Mouse (Mus musculus): Measurements from ENCODE around the gene Phgr1.
A peak's percentile ranks its signal among the peaks of the same experiment; 100 is the strongest.

Gene Phgr1

GRCm38 (mm10) chr2:118772158-118772874, at the start of gene Phgr1:
Gene Phgr1, plus strand, starts transcription at chr2:118772769.
- no peak for DNase-seq (ENCODE audit: low read depth)

- DNase-seq (ENCODE audit: low read depth) = no peak
Observed at GRCm38 (mm10) chr2:118723693-118724486, 48.7 kb upstream of the Phgr1 start.

- no peak for DNase-seq (ENCODE audit: low read depth)
Observed at GRCm38 (mm10) chr2:118725511-118725910, 47.1 kb upstream of the Phgr1 start.

GRCm38 (mm10) chr2:118726873-118727272, 45.7 kb upstream of the Phgr1 start:
- DNase-seq (ENCODE audit: low read depth) = peak; percentile 16

- DNase-seq (ENCODE audit: low read depth) = no peak
Observed at GRCm38 (mm10) chr2:118727911-118728310, 44.7 kb upstream of the Phgr1 start.

DNA sequence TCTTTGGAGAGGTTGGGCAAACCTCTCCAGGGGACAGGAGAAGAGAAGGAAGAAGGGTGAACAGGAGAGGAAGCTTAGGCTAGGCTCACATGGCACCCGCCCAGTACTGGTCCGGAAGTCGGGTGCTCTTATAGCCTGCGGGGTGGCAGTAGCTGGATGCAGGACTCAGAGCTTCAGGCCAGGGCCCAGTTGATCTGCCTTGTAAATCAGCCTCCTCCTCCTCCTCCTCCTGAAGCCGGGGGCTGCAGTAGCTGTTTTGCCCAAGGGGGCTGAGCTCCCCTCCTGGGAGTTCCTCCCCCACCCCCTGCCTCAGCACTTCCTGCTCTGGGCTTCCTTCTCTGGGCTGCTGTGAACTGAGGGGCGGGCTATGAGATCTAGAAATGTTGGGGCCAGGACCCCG, 44.2 kb upstream of the Phgr1 start, which contains the start of gene Plcb2:
Gene Plcb2, minus strand, starts transcription at position 102 of the 400 bp plus-strand sequence.
- DNase-seq (ENCODE audit: low read depth) = peak; percentile 70

GRCm38 (mm10) chr2:118729194-118729593, 43.4 kb upstream of the Phgr1 start:
- no peak for DNase-seq (ENCODE audit: low read depth)

- no peak for DNase-seq (ENCODE audit: low read depth)
Observed at GRCm38 (mm10) chr2:118729816-118730621, 42.5 kb upstream of the Phgr1 start.

DNA sequence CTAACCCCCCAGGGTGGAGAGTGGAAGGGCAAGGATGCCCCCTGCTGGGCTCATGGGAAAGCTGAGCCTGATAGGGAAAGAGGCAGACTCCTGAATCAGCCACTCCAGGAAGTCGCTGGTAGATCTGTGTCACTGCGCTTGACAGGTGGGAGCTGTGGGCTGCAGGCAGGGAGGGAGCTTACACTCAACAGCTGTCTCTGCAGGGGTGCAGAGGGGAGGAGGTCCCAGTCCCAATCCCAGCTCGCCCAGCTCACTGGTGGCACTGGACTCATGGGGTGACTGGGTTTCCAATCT, 42.0 kb upstream of the Phgr1 start:
- peak; percentile 56 for DNase-seq (ENCODE audit: low read depth)

GRCm38 (mm10) chr2:118731981-118732380, 40.6 kb upstream of the Phgr1 start:
- no peak for DNase-seq (ENCODE audit: low read depth)

DNA sequence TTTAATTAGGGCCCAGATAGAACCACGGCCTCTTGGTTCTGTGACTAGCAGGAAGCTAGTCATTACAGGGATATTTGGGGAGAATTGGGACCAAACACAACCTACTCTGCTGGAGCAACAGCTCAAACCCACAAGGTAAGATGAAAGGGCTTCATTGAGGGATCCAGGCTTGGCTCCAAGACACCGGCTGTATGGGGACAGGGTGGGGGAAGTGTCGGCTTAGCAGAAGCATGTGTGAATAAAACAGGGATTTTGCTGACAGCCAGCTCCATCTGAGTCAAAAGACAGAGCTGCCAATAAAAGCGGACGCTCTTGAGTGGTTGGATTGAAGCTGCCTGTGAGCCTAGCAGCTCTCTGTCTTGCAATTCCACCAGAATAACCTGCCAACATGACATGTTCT, 39.2 kb upstream of the Phgr1 start:
- DNase-seq (ENCODE audit: low read depth) = no peak

DNA sequence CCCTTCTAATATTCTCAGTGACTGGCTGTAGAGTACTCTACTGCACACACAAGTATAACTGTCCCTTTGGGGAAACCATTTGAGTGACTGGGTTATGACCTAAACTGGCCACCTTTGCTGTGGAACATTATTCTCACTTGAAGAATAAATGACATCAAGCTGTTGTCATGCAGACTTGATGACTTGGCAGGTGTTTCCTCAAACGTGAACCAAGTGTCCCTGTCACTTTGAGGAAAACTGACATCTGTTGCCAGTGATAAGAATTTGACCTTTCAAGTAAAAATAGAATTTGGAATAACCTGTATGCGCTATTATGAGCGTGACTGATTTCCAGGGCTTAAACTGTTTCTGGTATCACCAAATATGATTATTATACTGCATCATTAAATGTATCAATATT, 32.2 kb upstream of the Phgr1 start:
- no peak for DNase-seq (ENCODE audit: low read depth)

DNA sequence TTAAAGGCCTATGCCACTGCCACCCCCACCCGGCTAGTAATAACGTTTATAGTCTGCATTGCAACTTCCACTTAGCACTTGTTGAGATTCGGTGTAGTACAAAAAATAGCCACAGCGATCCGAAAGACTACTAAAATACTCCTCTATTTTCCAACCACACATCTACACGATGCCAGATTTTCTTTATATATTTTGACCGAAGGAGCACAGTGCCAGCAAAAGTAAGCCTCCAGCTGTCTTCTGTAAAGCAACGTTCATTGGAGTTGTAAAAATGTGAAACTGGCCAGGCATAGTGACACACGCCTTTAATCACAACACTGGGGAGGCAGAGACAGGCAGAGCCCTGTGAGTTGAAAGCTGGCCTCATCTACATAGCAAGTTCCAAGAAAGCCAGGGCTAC, 31.4 kb upstream of the Phgr1 start:
- no peak for DNase-seq (ENCODE audit: low read depth)

- peak; percentile 80 for DNase-seq (ENCODE audit: low read depth)
Observed at GRCm38 (mm10) chr2:118743261-118743943, 29.2 kb upstream of the Phgr1 start.

DNA sequence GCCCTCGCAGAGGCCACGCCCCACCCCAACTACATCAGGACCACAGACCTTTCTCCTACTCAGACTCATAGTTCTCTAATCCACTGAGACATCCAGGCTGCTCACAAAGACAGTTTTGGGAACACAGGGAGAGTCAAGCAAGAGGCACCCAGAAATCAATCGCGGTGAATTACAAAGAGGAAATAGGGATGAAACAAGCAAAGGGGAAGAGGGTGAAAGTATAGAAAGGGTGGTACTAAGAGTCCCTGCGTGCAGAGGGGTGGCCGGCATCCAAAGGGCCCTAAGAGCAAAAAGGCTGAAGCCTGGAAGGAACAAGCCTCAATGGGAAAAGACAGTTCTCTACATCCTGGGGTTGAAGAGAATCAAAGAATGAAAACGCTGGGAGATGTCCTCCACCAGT, 27.9 kb upstream of the Phgr1 start:
- DNase-seq (ENCODE audit: low read depth) = peak; percentile 25

GRCm38 (mm10) chr2:118745232-118745884, 27.2 kb upstream of the Phgr1 start, which contains the start of gene Inafm2:
Gene Inafm2, plus strand, starts transcription at chr2:118745758.
- DNase-seq (ENCODE audit: low read depth) = peak; percentile 90

DNA sequence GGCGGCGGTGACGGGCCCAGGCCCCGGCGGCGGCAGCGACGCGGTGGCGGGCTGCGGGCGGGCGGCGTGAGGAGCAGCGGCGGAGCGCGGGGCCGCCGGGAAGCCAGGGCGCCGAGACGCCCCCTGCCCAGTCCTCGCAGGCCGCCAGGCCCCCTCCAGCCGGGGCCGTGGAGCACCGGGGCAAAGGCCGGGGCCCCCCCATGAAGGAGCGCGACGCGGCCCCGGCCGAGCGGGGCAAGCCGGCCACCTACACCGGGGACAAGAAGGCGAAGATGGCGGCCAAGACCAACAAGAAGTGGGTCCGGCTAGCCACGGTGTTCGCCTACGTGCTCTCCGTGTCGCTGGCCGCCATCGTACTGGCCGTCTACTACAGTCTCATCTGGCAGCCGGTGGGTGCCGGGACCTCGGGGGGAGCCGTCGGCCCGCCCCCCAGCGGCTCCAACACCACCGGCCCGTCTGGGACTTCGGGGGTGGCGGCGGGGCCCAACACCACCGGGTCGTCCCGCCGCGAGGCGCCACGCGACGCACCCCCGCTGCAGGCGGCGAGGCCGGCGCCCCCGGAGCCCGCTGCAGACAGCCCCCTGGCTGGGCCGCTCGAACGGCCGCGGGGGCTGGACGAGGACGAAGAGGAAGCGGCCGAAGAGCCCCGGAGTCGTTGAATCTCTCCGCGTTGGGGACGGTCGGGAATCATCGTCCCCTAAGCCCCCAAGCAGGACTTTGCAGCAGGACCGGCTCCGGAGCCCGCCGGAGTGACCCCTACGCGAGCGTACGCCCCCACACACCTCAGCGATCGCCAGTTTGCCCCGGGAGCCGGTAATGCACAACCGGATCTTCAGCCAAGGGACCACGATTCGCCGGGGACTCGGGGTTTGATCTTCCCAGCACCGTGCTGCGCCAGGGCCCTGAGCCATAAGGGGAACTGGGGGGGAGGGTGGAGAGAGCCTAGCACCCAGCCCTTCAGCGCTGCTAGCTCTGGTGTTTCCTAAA, 26.4 kb upstream of the Phgr1 start:
- DNase-seq (ENCODE audit: low read depth) = peak; percentile 57

GRCm38 (mm10) chr2:118747301-118747960, 25.1 kb upstream of the Phgr1 start:
- peak; percentile 58 for DNase-seq (ENCODE audit: low read depth)

DNA sequence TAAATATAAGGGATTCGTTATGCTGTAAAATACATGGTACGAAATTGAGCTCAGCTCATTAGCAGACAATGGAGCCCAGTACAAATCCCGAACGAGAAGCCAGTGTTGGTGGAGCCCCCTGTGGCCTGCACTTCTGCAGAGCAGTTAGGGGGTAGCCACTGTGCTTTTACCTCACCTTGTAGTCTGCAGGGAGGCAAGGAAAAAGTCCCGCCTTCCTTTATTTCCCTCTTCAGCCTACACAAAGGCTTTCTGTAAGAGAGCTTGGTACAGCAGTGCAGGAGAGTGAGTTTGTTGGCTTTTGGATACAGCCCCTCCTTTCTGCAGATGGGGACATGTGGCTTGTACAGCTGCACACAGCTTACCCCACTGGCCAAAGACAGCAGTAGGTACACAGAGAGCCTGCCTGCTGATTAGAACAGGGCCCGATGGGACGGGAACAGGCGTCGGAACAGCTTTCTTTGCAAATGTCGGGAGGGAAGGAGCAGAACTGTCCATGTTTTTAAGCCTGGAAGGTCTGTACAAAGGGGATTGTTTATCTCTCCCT, 23.2 kb upstream of the Phgr1 start:
- no peak for DNase-seq (ENCODE audit: low read depth)

Measured in induced T-regulatory cell, adult 2 months (primary cell).